Mouse (Mus musculus): ENCODE measurements at regions not wholly inside any gene's neighbourhood (a gene's known extent, or its start where the extent isn't known, plus 50 kb on each side); places are given as distances from the start of the nearest gene placed in this dataset.

- no peak for DNase-seq
These were observed 60.4 kb downstream of the Dact1 start for GRCm38 (mm10) chr12:71370091-71370490.

- DNase-seq, result peak; percentile 16
These were observed 62.3 kb downstream of the Dact1 start for GRCm38 (mm10) chr12:71371948-71372347.

GRCm38 (mm10) chr12:71373633-71374032 lies 63.9 kb downstream of the Dact1 start:
- no peak for DNase-seq

GRCm38 (mm10) chr12:71376446-71376845 lies 66.8 kb downstream of the Dact1 start:
- peak; percentile 31 for DNase-seq

GRCm38 (mm10) chr12:71376966-71377365 lies 67.3 kb downstream of the Dact1 start:
- DNase-seq, result peak; percentile 80

- DNase-seq, result no peak
These were observed 70.1 kb downstream of the Dact1 start for GRCm38 (mm10) chr12:71379626-71380423.

- no peak for DNase-seq
These were observed 70.7 kb downstream of the Dact1 start for GRCm38 (mm10) chr12:71380424-71380761.

- DNase-seq, result no peak
These were observed 76.6 kb downstream of the Dact1 start for GRCm38 (mm10) chr12:71386251-71386650.

- DNase-seq, result no peak
These were observed 81.8 kb downstream of the Dact1 start for GRCm38 (mm10) chr12:71391481-71391880.

- no peak for DNase-seq
These were observed 84.1 kb downstream of the Dact1 start for GRCm38 (mm10) chr12:71393752-71394151.

GRCm38 (mm10) chr12:71397456-71397855 lies 87.8 kb downstream of the Dact1 start:
- no peak for DNase-seq

- DNase-seq, result no peak
These were observed 89.0 kb downstream of the Dact1 start for GRCm38 (mm10) chr12:71398701-71399100.

GRCm38 (mm10) chr12:71400201-71400600 lies 90.5 kb downstream of the Dact1 start:
- no peak for DNase-seq

- no peak for DNase-seq
These were observed 92.1 kb downstream of the Dact1 start for GRCm38 (mm10) chr12:71401621-71402416.

GRCm38 (mm10) chr12:71407294-71407693 lies 97.6 kb downstream of the Dact1 start:
- DNase-seq, result no peak

- no peak for DNase-seq
These were observed 98.8 kb downstream of the Dact1 start for GRCm38 (mm10) chr12:71408396-71409050.

GRCm38 (mm10) chr12:71412331-71412730 lies 102.6 kb downstream of the Dact1 start:
- DNase-seq, result no peak

GRCm38 (mm10) chr12:71416968-71417367 lies 107.3 kb downstream of the Dact1 start:
- no peak for DNase-seq

GRCm38 (mm10) chr12:71418186-71418585 lies 108.5 kb downstream of the Dact1 start:
- no peak for DNase-seq

GRCm38 (mm10) chr12:71419161-71419560 lies 109.5 kb downstream of the Dact1 start:
- no peak for DNase-seq

- no peak for DNase-seq
These were observed 116.5 kb downstream of the Dact1 start for GRCm38 (mm10) chr12:71426023-71426719.

- no peak for DNase-seq
These were observed 118.3 kb downstream of the Dact1 start for GRCm38 (mm10) chr12:71427974-71428373.
